Mouse (Mus musculus): ENCODE measurements around the gene Ezr. TPM values are rescaled to one million over a fixed set of nuclear protein-coding genes. Genes with fewer than 3 reads are reported as not detected.

Gene Ezr
- polyA plus RNA-seq, 1 experiment from 2014 or later = 43.3 TPM

DNA sequence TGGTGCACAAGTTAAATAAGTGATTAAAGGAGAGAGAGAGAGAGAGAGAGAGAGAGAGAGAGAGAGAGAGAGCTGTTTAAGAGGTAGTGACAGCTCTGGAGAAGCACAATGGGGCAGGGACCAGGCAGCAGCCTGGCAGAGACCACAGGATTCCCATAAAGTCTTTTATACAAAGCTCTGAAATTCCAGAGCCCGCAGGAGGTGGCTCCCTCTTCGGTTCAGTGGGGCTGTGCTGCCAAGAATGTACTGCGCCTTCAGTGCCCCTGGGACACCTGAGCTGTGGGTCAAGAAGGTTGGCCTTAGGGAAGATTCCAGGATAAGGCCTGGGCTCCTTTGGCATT is 30.2 kb upstream of the Ezr start:
- Histone ChIP-seq H3K9me3 (replicated peaks; ENCODE audit: control insufficient read depth, low read length) (no peaks in the 10 kb centered on the region), H3K36me3 (ENCODE audit: control insufficient read depth, insufficient read depth) (no peaks in the 10 kb centered on the region), H3K4me2 (ENCODE audit: low read depth, low read length) (no peak overlapping the region), H3K27me3 (ENCODE audit: control insufficient read depth, insufficient read depth, low read depth, low read length) (no peaks in the 10 kb centered on the region), H3K4me1 (ENCODE audit: control insufficient read depth, low read depth, low read length) (peaks cover 28% of the 10 kb centered on the region), H3K9ac (ENCODE audit: low read depth, low read length) (no peak overlapping the region), H3K4me3 (ENCODE audit: low read depth, low read length) (no peak overlapping the region), H3K27ac (ENCODE audit: low read length) (no peak overlapping the region)
- WGBS (ENCODE audit: insufficient replicate concordance) = 42% methylated on average over 3 of the region's 3 CpGs
- ATAC-seq (ENCODE audit: low read depth) = no peak

DNA sequence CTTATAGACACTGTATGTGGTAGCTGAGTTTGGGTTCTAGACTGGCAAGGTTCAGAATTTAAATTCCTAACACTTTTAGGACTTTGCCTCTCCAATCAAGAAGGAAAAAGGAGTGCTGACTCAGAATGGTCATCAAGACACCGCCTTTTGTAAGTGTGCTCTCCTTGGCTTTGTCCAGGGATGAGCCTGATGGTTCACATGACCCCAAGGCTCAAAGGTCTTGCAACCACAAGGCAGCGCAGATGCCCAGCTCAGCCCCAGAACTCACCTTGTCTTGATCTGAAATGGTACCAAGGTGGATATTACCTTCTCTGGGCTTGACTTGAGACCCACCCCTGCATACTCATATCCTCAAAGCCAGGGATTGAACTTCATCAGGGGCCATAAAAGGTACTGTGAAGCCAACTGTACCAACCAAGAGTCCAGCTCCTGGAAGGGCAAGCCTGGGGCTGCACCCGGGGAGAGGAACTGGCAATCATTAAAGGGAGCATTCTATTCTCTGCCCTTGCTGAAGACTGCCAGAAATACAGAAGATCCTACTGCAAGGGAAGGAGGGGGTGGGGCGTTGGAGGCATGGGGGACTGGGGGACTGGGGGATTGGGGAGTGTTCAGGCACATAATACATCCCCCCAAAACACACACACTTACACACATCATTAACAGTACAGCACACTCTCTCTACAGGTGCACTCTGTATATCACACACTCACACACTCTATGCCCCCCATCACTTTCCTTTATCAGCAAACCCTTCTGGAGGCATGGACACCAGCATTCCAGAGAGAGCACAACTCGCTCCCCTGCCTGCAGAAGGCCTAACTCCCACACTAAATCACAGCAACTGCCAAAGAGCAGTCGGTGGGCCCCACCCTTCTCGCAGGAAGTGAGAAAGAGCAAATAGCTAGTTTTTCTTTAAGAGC is 29.6 kb upstream of the Ezr start:
- Histone ChIP-seq H3K9ac (ENCODE audit: low read depth, low read length) (no peak overlapping the region), H3K27ac (ENCODE audit: low read length) (no peak overlapping the region), H3K9me3 (replicated peaks; ENCODE audit: control insufficient read depth, low read length) (no peaks in the 10 kb centered on the region), H3K4me2 (ENCODE audit: low read depth, low read length) (no peak overlapping the region), H3K4me3 (ENCODE audit: low read depth, low read length) (no peak overlapping the region), H3K27me3 (ENCODE audit: control insufficient read depth, insufficient read depth, low read depth, low read length) (no peaks in the 10 kb centered on the region), H3K4me1 (ENCODE audit: control insufficient read depth, low read depth, low read length) (peaks cover 28% of the 10 kb centered on the region), H3K36me3 (ENCODE audit: control insufficient read depth, insufficient read depth) (no peaks in the 10 kb centered on the region)
- peak; percentile 39 for ATAC-seq (ENCODE audit: low read depth)
- 48% methylated on average over 7 of the region's 7 CpGs for WGBS (ENCODE audit: insufficient replicate concordance)

DNA sequence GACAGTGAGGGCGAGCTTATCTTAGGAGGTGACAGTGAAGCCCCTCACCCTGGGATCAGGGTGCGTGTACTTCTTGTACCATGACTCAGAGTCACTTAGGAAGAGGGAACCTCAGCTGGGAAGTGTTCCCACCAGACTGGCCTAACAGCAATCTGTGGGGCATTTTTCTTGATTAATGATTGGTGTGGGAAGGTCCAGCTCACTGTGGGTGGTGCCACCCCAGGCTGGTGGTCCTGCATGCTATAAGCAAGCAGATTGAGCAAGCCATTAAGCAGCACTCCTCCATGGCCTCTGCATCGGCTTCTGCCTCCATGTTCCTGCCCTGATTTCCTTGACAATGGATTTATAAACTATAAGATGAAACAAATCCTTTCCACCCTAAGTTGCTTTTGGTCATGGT is 26.7 kb upstream of the Ezr start:
- no peak for ATAC-seq (ENCODE audit: low read depth)
- Histone ChIP-seq H3K4me3 (ENCODE audit: low read depth, low read length) (no peak overlapping the region), H3K9ac (ENCODE audit: low read depth, low read length) (no peak overlapping the region), H3K9me3 (replicated peaks; ENCODE audit: control insufficient read depth, low read length) (no peaks in the 10 kb centered on the region), H3K4me1 (ENCODE audit: control insufficient read depth, low read depth, low read length) (peaks cover 26% of the 10 kb centered on the region), H3K27me3 (ENCODE audit: control insufficient read depth, insufficient read depth, low read depth, low read length) (no peaks in the 10 kb centered on the region), H3K4me2 (ENCODE audit: low read depth, low read length) (no peak overlapping the region), H3K27ac (ENCODE audit: low read length) (no peak overlapping the region), H3K36me3 (ENCODE audit: control insufficient read depth, insufficient read depth) (no peaks in the 10 kb centered on the region)
- 63% methylated on average over 3 of the region's 3 CpGs for WGBS (ENCODE audit: insufficient replicate concordance)

DNA sequence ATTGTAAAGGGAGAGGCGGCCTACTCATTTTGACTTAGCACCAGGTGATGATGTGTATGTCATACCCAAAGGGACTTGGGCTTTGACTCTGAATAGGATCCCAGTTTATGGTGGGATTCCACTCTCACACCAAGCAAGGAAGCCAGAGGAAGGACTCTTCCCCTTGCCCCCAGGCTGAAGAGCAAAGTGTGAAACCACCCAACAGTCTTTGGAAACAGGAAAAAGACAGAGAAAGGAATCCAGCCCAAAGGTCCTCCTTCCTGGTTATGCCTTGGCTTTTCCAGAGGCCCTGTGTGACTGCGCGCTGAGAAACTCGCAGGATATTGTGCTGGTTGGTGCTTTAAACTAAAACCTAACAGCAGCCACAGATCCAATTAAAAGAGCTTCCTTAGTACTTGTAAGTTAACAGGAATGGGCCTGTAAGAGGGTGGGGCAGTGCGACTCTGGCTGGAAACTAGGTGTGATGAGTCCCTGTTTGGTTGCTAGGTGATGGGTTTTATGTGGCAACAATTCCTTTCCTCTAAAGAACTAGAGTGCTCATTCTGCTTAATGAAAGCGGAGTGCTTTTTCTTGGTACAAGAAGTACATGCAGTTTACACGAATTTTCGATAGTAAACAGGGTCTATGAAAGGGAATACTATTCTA is 26.1 kb upstream of the Ezr start:
- Histone ChIP-seq H3K4me3 (ENCODE audit: low read depth, low read length) (no peak overlapping the region), H3K9me3 (replicated peaks; ENCODE audit: control insufficient read depth, low read length) (no peaks in the 10 kb centered on the region), H3K4me2 (ENCODE audit: low read depth, low read length) (no peak overlapping the region), H3K27ac (ENCODE audit: low read length) (no peak overlapping the region), H3K9ac (ENCODE audit: low read depth, low read length) (no peak overlapping the region), H3K27me3 (ENCODE audit: control insufficient read depth, insufficient read depth, low read depth, low read length) (no peaks in the 10 kb centered on the region), H3K36me3 (ENCODE audit: control insufficient read depth, insufficient read depth) (no peaks in the 10 kb centered on the region), H3K4me1 (ENCODE audit: control insufficient read depth, low read depth, low read length) (peaks cover 30% of the 10 kb centered on the region)
- no peak for ATAC-seq (ENCODE audit: low read depth)
- 71% methylated on average over 8 of the region's 8 CpGs for WGBS (ENCODE audit: insufficient replicate concordance)

DNA sequence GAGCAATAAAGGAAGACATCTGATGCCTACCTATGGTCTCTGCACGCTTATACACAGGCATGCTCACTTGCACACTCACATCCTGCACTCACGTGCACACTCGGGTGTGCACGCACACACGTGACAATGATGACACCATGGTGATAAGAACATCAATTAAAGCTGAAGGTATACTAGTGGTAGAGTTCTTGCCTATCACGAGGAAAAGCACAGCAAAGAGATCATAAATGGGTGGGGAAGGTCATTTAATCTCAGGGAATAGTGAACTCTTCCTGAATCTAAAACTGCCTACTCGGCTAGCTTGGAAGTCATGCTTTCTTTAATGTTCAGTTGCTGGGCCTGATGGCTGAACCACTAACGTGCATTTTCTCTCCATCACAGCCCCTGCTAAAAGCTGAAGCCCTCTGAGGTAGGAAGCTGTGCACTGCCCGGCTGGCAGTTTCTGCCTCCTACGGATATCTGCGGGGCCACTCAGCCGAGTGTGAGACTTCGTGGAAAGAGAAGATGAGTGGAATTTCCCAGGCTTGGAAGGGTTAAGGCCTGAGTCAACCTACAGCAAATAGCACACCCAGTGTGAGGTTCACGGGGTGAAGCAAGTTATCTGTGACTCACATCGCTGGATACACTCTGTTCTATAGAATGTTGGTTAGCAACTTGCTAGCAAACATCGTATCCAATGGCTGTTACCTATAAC is 25.4 kb upstream of the Ezr start:
- H3K27me3 ChIP-seq (ENCODE audit: control insufficient read depth, insufficient read depth, low read depth, low read length) = no peaks in the 10 kb centered on the region
- peaks cover 32% of the 10 kb centered on the region for H3K4me1 ChIP-seq (ENCODE audit: control insufficient read depth, low read depth, low read length)
- H3K36me3 ChIP-seq (ENCODE audit: control insufficient read depth, insufficient read depth) = no peaks in the 10 kb centered on the region
- ATAC-seq (ENCODE audit: low read depth) = no peak
- H3K9me3 ChIP-seq (replicated peaks; ENCODE audit: control insufficient read depth, low read length) = no peaks in the 10 kb centered on the region
- H3K9ac ChIP-seq (ENCODE audit: low read depth, low read length) = no peak overlapping the region
- no peak overlapping the region for H3K27ac ChIP-seq (ENCODE audit: low read length)
- 73% methylated on average over 16 of the region's 16 CpGs for WGBS (ENCODE audit: insufficient replicate concordance)
- no peak overlapping the region for H3K4me3 ChIP-seq (ENCODE audit: low read depth, low read length)
- H3K4me2 ChIP-seq (ENCODE audit: low read depth, low read length) = no peak overlapping the region

DNA sequence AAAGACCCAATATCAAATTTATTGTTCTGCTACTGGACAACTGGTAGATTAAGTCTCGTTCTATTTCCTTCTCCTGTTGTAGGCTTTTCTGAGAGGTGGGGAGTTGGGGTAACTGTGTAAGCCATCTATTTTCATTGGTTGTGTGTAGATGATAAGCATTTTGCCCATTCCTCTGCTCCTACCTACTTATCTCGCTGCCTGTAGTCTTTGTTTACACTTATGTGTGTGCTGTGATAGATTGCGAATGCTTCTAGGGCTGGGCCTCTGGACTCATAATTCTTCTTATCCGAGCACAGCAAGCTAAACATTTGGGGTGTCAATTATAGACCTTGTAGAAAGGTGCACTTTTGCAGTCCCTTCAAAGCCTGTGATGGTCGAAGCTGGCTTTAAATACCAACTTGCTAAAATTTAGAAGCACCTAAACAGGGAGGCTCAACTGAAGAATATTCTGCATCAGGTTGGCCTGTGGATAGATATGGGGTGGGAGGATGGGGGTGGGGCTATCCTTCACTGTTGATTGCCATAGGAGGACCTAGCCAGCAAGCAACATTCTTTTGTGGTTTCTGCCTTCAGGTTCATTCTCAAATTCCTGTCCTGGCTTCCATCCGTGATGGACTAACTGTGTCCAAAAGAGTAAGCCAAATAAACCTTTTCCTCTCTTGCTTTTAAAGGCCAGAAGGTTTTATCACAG is 22.4 kb upstream of the Ezr start:
- 15% methylated on average over 6 of the region's 6 CpGs for WGBS (ENCODE audit: insufficient replicate concordance)
- H3K9me3 ChIP-seq (replicated peaks; ENCODE audit: control insufficient read depth, low read length) = 0 out of 2 replicates have a peak, but pooled peaks cover 4% of the 10 kb centered on the region
- peak overlapping the region; percentile 45 for H3K4me2 ChIP-seq (ENCODE audit: low read depth, low read length)
- H3K4me3 ChIP-seq (ENCODE audit: low read depth, low read length) = 0 out of 2 replicates have a peak overlapping the region, but pooled peaks have one; percentile 14
- H3K27me3 ChIP-seq (ENCODE audit: control insufficient read depth, insufficient read depth, low read depth, low read length) = no peaks in the 10 kb centered on the region
- peak overlapping the region; percentile 92 for H3K27ac ChIP-seq (ENCODE audit: low read length)
- peaks cover 28% of the 10 kb centered on the region for H3K4me1 ChIP-seq (ENCODE audit: control insufficient read depth, low read depth, low read length)
- ATAC-seq (ENCODE audit: low read depth) = peak; percentile 95
- H3K9ac ChIP-seq (ENCODE audit: low read depth, low read length) = peak overlapping the region; percentile 48
- no peaks in the 10 kb centered on the region for H3K36me3 ChIP-seq (ENCODE audit: control insufficient read depth, insufficient read depth)

DNA sequence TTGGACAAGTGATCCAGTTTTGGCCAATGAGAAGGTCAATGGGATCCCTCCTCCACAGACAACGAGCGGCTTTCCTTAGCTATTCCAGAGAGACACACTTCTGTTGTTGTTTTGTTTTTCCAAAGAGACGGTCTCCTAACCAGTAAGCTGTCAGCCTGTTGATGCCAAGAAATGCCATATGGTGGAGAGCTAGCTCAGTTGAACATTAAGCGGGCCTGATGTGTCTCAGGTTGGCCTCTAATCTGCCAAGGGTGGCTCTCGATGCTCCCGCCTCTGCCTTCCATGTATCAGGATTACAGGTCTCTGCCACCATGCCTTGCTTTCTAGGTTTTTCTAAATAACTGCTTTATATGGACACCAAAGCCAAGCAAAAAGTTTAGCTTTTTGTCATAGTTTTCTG is 21.5 kb upstream of the Ezr start:
- Histone ChIP-seq H3K4me2 (ENCODE audit: low read depth, low read length) (no peak overlapping the region), H3K36me3 (ENCODE audit: control insufficient read depth, insufficient read depth) (no peaks in the 10 kb centered on the region), H3K27ac (ENCODE audit: low read length) (peak overlapping the region; percentile 92), H3K27me3 (ENCODE audit: control insufficient read depth, insufficient read depth, low read depth, low read length) (no peaks in the 10 kb centered on the region), H3K4me3 (ENCODE audit: low read depth, low read length) (no peak overlapping the region), H3K4me1 (ENCODE audit: control insufficient read depth, low read depth, low read length) (peaks cover 28% of the 10 kb centered on the region), H3K9me3 (replicated peaks; ENCODE audit: control insufficient read depth, low read length) (0 out of 2 replicates have a peak, but pooled peaks cover 4% of the 10 kb centered on the region), H3K9ac (ENCODE audit: low read depth, low read length) (no peak overlapping the region; the same call in 1 of the 2 replicates)
- WGBS (ENCODE audit: insufficient replicate concordance) = 84% methylated on average over 6 of the region's 6 CpGs
- ATAC-seq (ENCODE audit: low read depth) = no peak

DNA sequence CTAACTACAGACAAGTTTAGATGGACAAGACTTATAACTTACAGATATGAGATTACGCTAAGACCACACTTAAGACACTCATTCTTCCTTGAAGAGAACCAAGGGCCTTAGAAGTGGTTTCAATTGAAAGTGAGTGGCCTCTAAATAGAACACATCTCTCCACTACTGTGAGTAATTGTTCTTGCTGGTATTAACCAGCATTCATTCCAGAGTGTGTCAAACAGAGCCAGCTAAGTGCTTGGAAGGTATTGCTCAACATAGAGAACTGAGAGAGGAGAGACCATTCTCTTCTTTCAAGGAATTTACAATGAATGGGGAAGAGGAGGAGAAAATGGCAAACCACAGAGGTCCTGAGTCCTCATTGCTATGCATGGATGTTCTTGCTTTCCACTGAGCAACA is 21.0 kb upstream of the Ezr start:
- H3K27me3 ChIP-seq (ENCODE audit: control insufficient read depth, insufficient read depth, low read depth, low read length) = no peaks in the 10 kb centered on the region
- no peak overlapping the region for H3K4me2 ChIP-seq (ENCODE audit: low read depth, low read length)
- 0 out of 2 replicates have a peak, but pooled peaks cover 4% of the 10 kb centered on the region for H3K9me3 ChIP-seq (replicated peaks; ENCODE audit: control insufficient read depth, low read length)
- 93% methylated on average over 1 of the region's 1 CpGs for WGBS (ENCODE audit: insufficient replicate concordance)
- H3K36me3 ChIP-seq (ENCODE audit: control insufficient read depth, insufficient read depth) = no peaks in the 10 kb centered on the region
- no peak overlapping the region for H3K4me3 ChIP-seq (ENCODE audit: low read depth, low read length)
- peak overlapping the region; percentile 92 for H3K27ac ChIP-seq (ENCODE audit: low read length)
- ATAC-seq (ENCODE audit: low read depth) = no peak
- H3K4me1 ChIP-seq (ENCODE audit: control insufficient read depth, low read depth, low read length) = peaks cover 28% of the 10 kb centered on the region
- no peak overlapping the region for H3K9ac ChIP-seq (ENCODE audit: low read depth, low read length)

Measured in liver, embryonic 16.5 days (tissue).